Mouse (Mus musculus): ENCODE results near the gene Mmp1b. TPM values are rescaled to one million over a fixed set of nuclear protein-coding genes. Genes with fewer than 3 reads are reported as not detected.
"Not testable (repeated sequence)": the region's sequence is repeated elsewhere in the genome, so short reads cannot be mapped to it uniquely, and the experiment has no call there.

The Mmp1b gene
- polyA plus RNA-seq (2012; rRNA removed) = not detected in 2 replicates

DNA sequence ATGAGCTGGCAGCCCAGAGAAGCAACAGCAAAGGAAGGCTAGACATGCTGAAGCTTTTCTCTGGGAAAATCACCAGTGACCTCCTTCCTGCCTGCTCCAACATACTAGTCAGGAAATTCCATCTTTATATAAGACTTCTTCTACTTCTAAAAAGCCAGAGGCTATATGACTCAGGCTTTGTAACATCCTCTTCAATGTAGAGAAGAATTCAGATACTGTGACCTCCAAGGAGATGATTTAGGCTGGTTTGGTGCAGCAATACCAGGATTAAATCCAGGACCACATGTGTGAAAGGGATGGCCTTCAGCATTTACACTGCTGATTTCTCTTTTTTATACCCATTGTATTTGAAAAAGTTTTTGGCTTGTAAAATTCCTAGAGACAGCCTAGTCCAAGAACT lies at the start of gene Mmp1b:
Gene Mmp1b (minus strand): TSS at position 101 of the 400 bp plus-strand sequence.
- TF ChIP-seq CTCF (IDR thresholded peaks at IDR 0.05; ENCODE audit: borderline replicate concordance, extremely low read depth, insufficient read depth, insufficient read length) = no peak
- TF ChIP-seq POLR2A (IDR thresholded peaks at IDR 0.05; ENCODE audit: borderline replicate concordance, extremely low read depth, insufficient read depth, insufficient read length, poor library complexity, severe bottlenecking) = no peak

DNA sequence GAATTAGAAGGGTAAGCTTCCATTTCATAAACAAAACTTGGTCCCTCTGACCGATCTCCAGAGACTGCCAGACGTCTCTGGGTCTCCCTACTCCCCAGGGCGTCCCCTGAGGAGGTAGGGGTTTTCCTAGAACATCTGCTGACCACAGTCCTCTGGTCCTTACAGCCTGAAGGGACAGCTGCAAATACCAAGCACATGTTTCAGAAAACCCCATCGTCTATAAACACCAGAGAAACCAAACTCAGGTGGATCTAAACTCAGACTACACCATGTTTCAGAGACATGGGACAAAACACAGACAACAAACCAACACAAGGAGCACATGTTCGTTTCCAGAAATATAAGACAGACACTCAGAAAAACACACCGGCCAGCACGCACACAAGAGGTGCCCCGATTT lies 8.7 kb upstream of the Mmp1b start:
- DNase-seq (ENCODE audit: low read depth) = not testable (repeated sequence)

More for the DNA sequence above, at the start of gene Mmp1b:
- no peak for DNase-seq (ENCODE audit: low read depth)

- DNase-seq (ENCODE audit: low read depth) = no peak
- TF ChIP-seq CTCF (IDR thresholded peaks at IDR 0.05; ENCODE audit: borderline replicate concordance, extremely low read depth, insufficient read depth, insufficient read length) = no peak
- no peak for TF ChIP-seq POLR2A (IDR thresholded peaks at IDR 0.05; ENCODE audit: borderline replicate concordance, extremely low read depth, insufficient read depth, insufficient read length, poor library complexity, severe bottlenecking)
Measured at GRCm38 (mm10) chr9:7354535-7354934, 33.3 kb downstream of the Mmp1b start.

GRCm38 (mm10) chr9:7345513-7345912 lies 42.3 kb downstream of the Mmp1b start:
- no peak for DNase-seq (ENCODE audit: low read depth)
- TF ChIP-seq CTCF (IDR thresholded peaks at IDR 0.05; ENCODE audit: borderline replicate concordance, extremely low read depth, insufficient read depth, insufficient read length) = no peak
- no peak for TF ChIP-seq POLR2A (IDR thresholded peaks at IDR 0.05; ENCODE audit: borderline replicate concordance, extremely low read depth, insufficient read depth, insufficient read length, poor library complexity, severe bottlenecking)

DNA sequence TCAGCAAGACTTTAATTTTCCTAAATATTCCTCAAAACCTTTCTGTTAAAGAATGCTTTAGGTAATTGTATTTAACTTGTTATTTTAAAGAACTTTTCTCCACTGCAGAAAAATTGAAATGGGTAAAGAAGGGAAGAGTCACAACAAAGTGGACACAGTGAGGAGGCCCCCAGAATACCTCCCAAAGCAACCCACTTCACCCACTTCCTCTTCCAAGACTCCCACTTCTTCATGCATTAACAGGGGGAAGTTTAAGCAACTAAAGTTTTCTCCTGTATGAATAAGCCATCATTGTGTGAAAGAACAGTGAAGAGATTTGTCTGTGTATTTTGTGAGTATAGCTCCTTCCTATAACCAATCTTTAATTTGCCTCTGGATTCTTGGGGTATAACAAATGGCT lies 43.7 kb downstream of the Mmp1b start, which contains the start of gene Mmp12:
Gene Mmp12 (plus strand): TSS at position 275 of the 400 bp plus-strand sequence.
- DNase-seq (ENCODE audit: low read depth) = no peak
- TF ChIP-seq POLR2A (IDR thresholded peaks at IDR 0.05; ENCODE audit: borderline replicate concordance, extremely low read depth, insufficient read depth, insufficient read length, poor library complexity, severe bottlenecking) = no peak
- no peak for TF ChIP-seq CTCF (IDR thresholded peaks at IDR 0.05; ENCODE audit: borderline replicate concordance, extremely low read depth, insufficient read depth, insufficient read length)

DNA sequence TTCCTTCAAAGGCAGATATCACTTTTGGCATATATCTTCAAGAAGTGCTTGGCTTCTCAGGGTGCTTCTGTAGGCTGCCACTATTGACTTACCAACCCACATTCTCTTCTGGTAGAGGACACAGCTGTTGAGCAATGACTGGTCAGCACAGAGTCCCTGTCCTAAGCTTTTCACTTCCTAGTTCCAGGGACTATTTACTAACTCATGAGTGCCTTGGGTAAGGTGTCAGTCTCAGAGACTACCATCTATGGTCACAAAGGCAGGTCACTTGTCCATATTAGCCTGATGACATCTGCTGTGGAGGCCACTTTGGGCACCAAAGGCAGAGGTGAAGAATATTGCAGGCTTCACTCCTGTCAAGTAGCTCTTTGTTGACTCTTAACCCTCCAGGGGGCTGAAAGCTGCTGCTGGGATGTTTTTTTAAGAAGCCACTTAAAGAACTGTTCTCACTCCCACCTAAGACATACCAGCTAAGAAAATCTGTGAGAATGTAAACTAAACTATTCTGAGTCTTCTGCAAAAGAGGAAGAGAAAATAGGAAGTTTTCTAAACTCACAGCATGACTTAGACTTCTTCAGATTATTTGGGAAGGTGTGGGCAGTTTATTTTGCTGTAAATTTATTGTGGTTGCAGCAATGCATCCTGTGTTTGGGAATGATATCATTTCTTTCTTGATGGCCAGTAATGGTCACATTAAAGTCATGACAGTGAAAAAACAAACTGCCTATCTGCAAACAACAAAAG lies 50.9 kb downstream of the Mmp1b start:
- DNase-seq (ENCODE audit: low read depth) = no peak
- TF ChIP-seq CTCF (IDR thresholded peaks at IDR 0.05; ENCODE audit: borderline replicate concordance, extremely low read depth, insufficient read depth, insufficient read length) = no peak
- no peak for TF ChIP-seq POLR2A (IDR thresholded peaks at IDR 0.05; ENCODE audit: borderline replicate concordance, extremely low read depth, insufficient read depth, insufficient read length, poor library complexity, severe bottlenecking)

- TF ChIP-seq CTCF (IDR thresholded peaks at IDR 0.05; ENCODE audit: borderline replicate concordance, extremely low read depth, insufficient read depth, insufficient read length) (no peak), POLR2A (IDR thresholded peaks at IDR 0.05; ENCODE audit: borderline replicate concordance, extremely low read depth, insufficient read depth, insufficient read length, poor library complexity, severe bottlenecking) (no peak)
Measured at GRCm38 (mm10) chr9:7335766-7336680, 51.8 kb downstream of the Mmp1b start.

DNA sequence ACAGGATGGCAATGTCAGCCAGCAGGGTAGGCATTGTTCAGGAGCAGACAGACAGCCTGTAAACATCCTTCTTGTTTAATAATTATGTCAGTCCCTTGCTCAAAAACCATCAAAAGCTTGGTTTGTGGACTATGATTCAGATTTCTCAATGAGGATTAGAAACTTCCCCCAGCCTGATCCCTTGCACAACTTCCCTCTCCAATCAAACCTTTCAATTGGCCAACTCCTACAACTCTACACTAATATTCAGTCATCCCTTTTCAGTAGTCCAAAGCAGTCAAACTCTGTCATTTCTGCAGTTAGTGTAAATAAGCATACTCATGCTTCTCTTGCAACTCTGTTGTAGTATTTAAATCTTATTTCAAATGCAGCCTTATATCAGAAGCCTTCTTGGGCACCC lies 56.0 kb downstream of the Mmp1b start:
- TF ChIP-seq CTCF (IDR thresholded peaks at IDR 0.05; ENCODE audit: borderline replicate concordance, extremely low read depth, insufficient read depth, insufficient read length) (no peak), POLR2A (IDR thresholded peaks at IDR 0.05; ENCODE audit: borderline replicate concordance, extremely low read depth, insufficient read depth, insufficient read length, poor library complexity, severe bottlenecking) (no peak)
- DNase-seq (ENCODE audit: low read depth) = no peak

More at GRCm38 (mm10) chr9:7335766-7336680, 51.8 kb downstream of the Mmp1b start:
- DNase-seq (ENCODE audit: low read depth) = no peak

Other genes starting within 250 kb of the Mmp1b start
- 6.6 and 7.0 TPM in 2 replicates for gene Dync2h1, start 203.6 kb downstream of the Mmp1b start, polyA plus RNA-seq (2012; rRNA removed)
- gene Dcun1d5, start 203.5 kb downstream of the Mmp1b start, polyA plus RNA-seq (2012; rRNA removed) = 69.1 and 88.4 TPM in 2 replicates
- gene Mmp13, start 115.5 kb downstream of the Mmp1b start, polyA plus RNA-seq (2012; rRNA removed) = 0.11 TPM in 1 of 2 replicates, not detected in the other
- 0.04 TPM in 1 of 2 replicates, not detected in the other for gene Mmp12, start 43.7 kb downstream of the Mmp1b start, polyA plus RNA-seq (2012; rRNA removed)
- 0.05 TPM in 1 of 2 replicates, not detected in the other for gene Mmp3, start 57.8 kb upstream of the Mmp1b start, polyA plus RNA-seq (2012; rRNA removed)
- gene Mmp10, start 114.3 kb upstream of the Mmp1b start, polyA plus RNA-seq (2012; rRNA removed) = not detected in 2 replicates
- gene Mmp8, start 170.4 kb upstream of the Mmp1b start, polyA plus RNA-seq (2012; rRNA removed) = 0.12 TPM in 1 of 2 replicates, not detected in the other
- gene Mmp27, start 183.3 kb upstream of the Mmp1b start, polyA plus RNA-seq (2012; rRNA removed) = 0.03 TPM in 1 of 2 replicates, not detected in the other
- gene Mmp20, start 240.2 kb upstream of the Mmp1b start, polyA plus RNA-seq (2012; rRNA removed) = not detected in 2 replicates

Measured in brain, embryonic 14.5 days (tissue).